Mouse (Mus musculus): Measurements from ENCODE around the gene Efna4. TPM values are rescaled to one million over a fixed set of nuclear protein-coding genes. Genes with fewer than 3 reads are reported as not detected.
A peak's percentile ranks its signal among the peaks of the same experiment; 100 is the strongest.

The Efna4 gene
- total and polyA plus RNA-seq, 3 experiments, result 0.21 to 0.86 (median 0.36) TPM

GRCm38 (mm10) chr3:89325882-89326281 lies 11.9 kb downstream of the Efna4 start:
- H3K4me1 ChIP-seq (ENCODE audit: control insufficient read depth, insufficient read depth, low read length), result peaks cover 2% of the 10 kb centered on the region; the same call in 1 of the 2 replicates
- no peak overlapping the region for H3K9ac ChIP-seq (ENCODE audit: low read depth, low read length)
- TF ChIP-seq EP300 (IDR thresholded peaks at IDR 0.05; ENCODE audit: insufficient read depth, low read depth, low read length) (no peak), CTCF (IDR thresholded peaks at IDR 0.05) (no peak), POLR2A (IDR thresholded peaks at IDR 0.05; ENCODE audit: insufficient read depth, low read depth, low read length) (no peak)
- DNase-seq, result no peak
- no peak overlapping the region for H3K27ac ChIP-seq
- H3K4me3 ChIP-seq, result no peak overlapping the region
- peaks cover 11% of the 10 kb centered on the region for H3K27me3 ChIP-seq (ENCODE audit: control insufficient read depth, insufficient read depth, low read length)
- H3K36me3 ChIP-seq (ENCODE audit: control insufficient read depth, insufficient read depth, low read length), result no peaks in the 10 kb centered on the region
- no peaks in the 10 kb centered on the region for H3K79me2 ChIP-seq (replicated peaks; ENCODE audit: control insufficient read depth, insufficient read depth, low read length)
- 91% methylated on average over 8 of the region's 8 CpGs for WGBS
- intact Hi-C loops (cut with DNase I), result no loop called here

- intact Hi-C loops (cut with DNase I), result no loop called here
- H3K9ac ChIP-seq (ENCODE audit: low read depth, low read length), result peak within 1 kb of the TSS; percentile 43
- H3K36me3 ChIP-seq (ENCODE audit: control insufficient read depth, insufficient read depth, low read length), result no peaks in the 10 kb centered on the region
- DNase-seq, result peak; percentile 73 to 84
- H3K79me2 ChIP-seq (replicated peaks; ENCODE audit: control insufficient read depth, insufficient read depth, low read length), result no peaks in the 10 kb centered on the region
- WGBS, result 2% methylated on average over 48 of the region's 53 CpGs
- H3K27me3 ChIP-seq (ENCODE audit: control insufficient read depth, insufficient read depth, low read length), result peaks cover 28% of the 10 kb centered on the region
- H3K4me1 ChIP-seq (ENCODE audit: control insufficient read depth, insufficient read depth, low read length), result peaks cover 5% of the 10 kb centered on the region
- TF ChIP-seq CTCF (IDR thresholded peaks at IDR 0.05), result no peak
- no peak for TF ChIP-seq EP300 (IDR thresholded peaks at IDR 0.05; ENCODE audit: insufficient read depth, low read depth, low read length)
- no peak for TF ChIP-seq POLR2A (IDR thresholded peaks at IDR 0.05; ENCODE audit: insufficient read depth, low read depth, low read length)
- H3K27ac ChIP-seq, result no peak within 1 kb of the TSS
- peak within 1 kb of the TSS; percentile 54 for H3K4me3 ChIP-seq
These were observed 15.2 kb downstream of the Efna4 start, which contains the start of gene Efna3 for GRCm38 (mm10) chr3:89322514-89323165. Efna3 (minus strand) TSS chr3:89322965.

GRCm38 (mm10) chr3:89322131-89322500 lies 15.7 kb downstream of the Efna4 start:
- H3K36me3 ChIP-seq (ENCODE audit: control insufficient read depth, insufficient read depth, low read length), result no peaks in the 10 kb centered on the region
- H3K27me3 ChIP-seq (ENCODE audit: control insufficient read depth, insufficient read depth, low read length), result peaks cover 28% of the 10 kb centered on the region
- no peak overlapping the region for H3K9ac ChIP-seq (ENCODE audit: low read depth, low read length)
- no peak for DNase-seq
- peaks cover 5% of the 10 kb centered on the region for H3K4me1 ChIP-seq (ENCODE audit: control insufficient read depth, insufficient read depth, low read length)
- no peak for TF ChIP-seq EP300 (IDR thresholded peaks at IDR 0.05; ENCODE audit: insufficient read depth, low read depth, low read length)
- no peaks in the 10 kb centered on the region for H3K79me2 ChIP-seq (replicated peaks; ENCODE audit: control insufficient read depth, insufficient read depth, low read length)
- 2% methylated on average over 14 of the region's 14 CpGs for WGBS
- H3K4me3 ChIP-seq, result peak overlapping the region; percentile 54
- intact Hi-C loops (cut with DNase I), result no loop called here
- no peak overlapping the region for H3K27ac ChIP-seq

GRCm38 (mm10) chr3:89321183-89322130 lies 16.4 kb downstream of the Efna4 start:
- peak in 1 of 2 experiments; percentile 45 for DNase-seq
- no peaks in the 10 kb centered on the region for H3K36me3 ChIP-seq (ENCODE audit: control insufficient read depth, insufficient read depth, low read length)
- no peak overlapping the region for H3K27ac ChIP-seq
- peaks cover 28% of the 10 kb centered on the region for H3K27me3 ChIP-seq (ENCODE audit: control insufficient read depth, insufficient read depth, low read length)
- peaks cover 6% of the 10 kb centered on the region for H3K4me1 ChIP-seq (ENCODE audit: control insufficient read depth, insufficient read depth, low read length)
- peak overlapping the region; percentile 43 for H3K9ac ChIP-seq (ENCODE audit: low read depth, low read length)
- TF ChIP-seq POLR2A (IDR thresholded peaks at IDR 0.05; ENCODE audit: insufficient read depth, low read depth, low read length) (no peak), CTCF (IDR thresholded peaks at IDR 0.05) (no peak)
- peak overlapping the region; percentile 54 for H3K4me3 ChIP-seq
- WGBS, result 1% methylated on average over 63 of the region's 66 CpGs
- intact Hi-C loops (cut with DNase I), result no loop called here
- H3K79me2 ChIP-seq (replicated peaks; ENCODE audit: control insufficient read depth, insufficient read depth, low read length), result no peaks in the 10 kb centered on the region

GRCm38 (mm10) chr3:89320581-89321182 lies 17.1 kb downstream of the Efna4 start:
- H3K4me3 ChIP-seq, result peak overlapping the region; percentile 33
- DNase-seq, result peak in 1 of 2 experiments; percentile 23
- no peaks in the 10 kb centered on the region for H3K79me2 ChIP-seq (replicated peaks; ENCODE audit: control insufficient read depth, insufficient read depth, low read length)
- no peaks in the 10 kb centered on the region for H3K36me3 ChIP-seq (ENCODE audit: control insufficient read depth, insufficient read depth, low read length)
- intact Hi-C loops (cut with DNase I), result no loop called here
- H3K9ac ChIP-seq (ENCODE audit: low read depth, low read length), result 0 out of 2 replicates have a peak overlapping the region, but pooled peaks have one; percentile 12
- H3K27ac ChIP-seq, result no peak overlapping the region
- 2% methylated on average over 41 of the region's 41 CpGs for WGBS
- peaks cover 28% of the 10 kb centered on the region for H3K27me3 ChIP-seq (ENCODE audit: control insufficient read depth, insufficient read depth, low read length)
- no peak for TF ChIP-seq EP300 (IDR thresholded peaks at IDR 0.05; ENCODE audit: insufficient read depth, low read depth, low read length)
- no peak for TF ChIP-seq CTCF (IDR thresholded peaks at IDR 0.05)
- no peak for TF ChIP-seq POLR2A (IDR thresholded peaks at IDR 0.05; ENCODE audit: insufficient read depth, low read depth, low read length)
- peaks cover 7% of the 10 kb centered on the region for H3K4me1 ChIP-seq (ENCODE audit: control insufficient read depth, insufficient read depth, low read length)
